Mouse (Mus musculus) embryonic facial prominence, embryonic 14.5 days (tissue): ENCODE data around the gene Otub2. TPM values are rescaled to one million over a fixed set of nuclear protein-coding genes. Genes with fewer than 3 reads are reported as not detected.

Source experiments
- ATAC-seq: fragments of 200-750 bp; cut with Nextera tagmentation; 2 replicates; pipeline ENCODE4 v1.8.0; 2017; ENCODE audit warnings: low read depth, moderate number of reproducible peaks, moderate TSS enrichment
- DNase-seq: peaks from one replicate; pipeline ENCODE4 v3.0.0-alpha.2; 2015; ENCODE audit warnings: low spot score
- H3K27ac ChIP-seq: fragments of 300-500 bp; sonication (generic); replicated peaks from 2 replicates; pipeline ENCODE4 v1.5.1; 2014; ENCODE audit warnings: low read depth, mild to moderate bottlenecking, low read length, moderate library complexity
- H3K27me3 ChIP-seq: fragments of 300-500 bp; sonication (generic); replicated peaks from 2 replicates; pipeline ENCODE4 v1.6.1; 2014; ENCODE audit warnings: low read length; ENCODE audit not compliant: control insufficient read depth, insufficient read depth
- H3K36me3 ChIP-seq: fragments of 300-500 bp; sonication (generic); 2 replicates; pipeline ENCODE4 v1.6.1; 2014; ENCODE audit warnings: low read length, mixed read lengths; ENCODE audit not compliant: control insufficient read depth, insufficient read depth
- H3K4me1 ChIP-seq: fragments of 300-500 bp; sonication (generic); 2 replicates; pipeline ENCODE4 v1.6.1; 2014; ENCODE audit warnings: antibody characterized with exemption, low read length; ENCODE audit not compliant: control insufficient read depth, insufficient read depth
- H3K4me2 ChIP-seq: fragments of 300-500 bp; sonication (generic); 2 replicates; pipeline ENCODE4 v1.6.1; 2014; ENCODE audit warnings: low read depth, mild to moderate bottlenecking, low read length, moderate library complexity, mixed read lengths
- H3K4me3 ChIP-seq: fragments of 300-500 bp; sonication (generic); 2 replicates; pipeline ENCODE4 v1.5.1; 2014; ENCODE audit warnings: low read depth, mild to moderate bottlenecking, low read length
- H3K9ac ChIP-seq: fragments of 300-500 bp; sonication (generic); 2 replicates; pipeline ENCODE4 v1.6.1; 2014; ENCODE audit warnings: low read depth, mild to moderate bottlenecking, low read length, moderate library complexity, mixed read lengths
- H3K9me3 ChIP-seq: fragments of 300-500 bp; sonication (generic); 2 replicates; pipeline ENCODE4 v1.6.1; 2016; ENCODE audit warnings: low read length; ENCODE audit not compliant: control insufficient read depth
- WGBS: fragments of 180-500 bp; shearing (Covaris S2); extraction: QIAGEN DNeasy Blood & Tissue Kit; methylation state at CpG from one replicate; pipeline ENCODE4 v1.1.7; 2014; 5-methylcytosine and 5-hydroxymethylcytosine counted together
- polyA plus RNA-seq: library from polyadenylated mRNA; unstranded; fragments of >200 nt; fragmentation: Nextera tagmentation; extraction: Ambion mirVana; gene quantifications from 2 replicates; pipeline ENCODE4 v1.2.1, GENCODE M21; 2014

Gene Otub2
- polyA plus RNA-seq, 1 experiment from 2014 or later, result 11.9 TPM

GRCm38 (mm10) chr12:103389348-103389727, 856 bp downstream of the Otub2 start:
- Histone ChIP-seq H3K9ac (peak overlapping the region; percentile 84), H3K4me3 (peak overlapping the region; percentile 80), H3K4me2 (peak overlapping the region; percentile 84), H3K9me3 (no peaks in the 10 kb centered on the region), H3K36me3 (no peaks in the 10 kb centered on the region), H3K4me1 (0 out of 2 replicates have a peak, but pooled peaks cover 4% of the 10 kb centered on the region), H3K27ac (no peak overlapping the region), H3K27me3 (no peaks in the 10 kb centered on the region)
- no peak for ATAC-seq
- no peak for DNase-seq
- WGBS, result 83% methylated on average over 2 of the region's 2 CpGs

- no peak for DNase-seq
- H3K4me3 ChIP-seq, result no peak overlapping the region
- H3K27ac ChIP-seq, result no peak overlapping the region
- ATAC-seq, result no peak
- H3K4me2 ChIP-seq, result no peak overlapping the region; the same call in 1 of the 2 replicates
- H3K36me3 ChIP-seq, result no peaks in the 10 kb centered on the region
- H3K27me3 ChIP-seq, result no peaks in the 10 kb centered on the region
- 0 out of 2 replicates have a peak, but pooled peaks cover 4% of the 10 kb centered on the region for H3K4me1 ChIP-seq
- no peaks in the 10 kb centered on the region for H3K9me3 ChIP-seq
- whole genome bisulfite sequencing, result 66% methylated on average over 4 of the region's 4 CpGs
- H3K9ac ChIP-seq, result no peak overlapping the region
Observed at GRCm38 (mm10) chr12:103389982-103390381, 1.5 kb downstream of the Otub2 start.

- WGBS, result 77% methylated on average over 7 of the region's 7 CpGs
- H3K4me3 ChIP-seq, result no peak overlapping the region
- no peak for ATAC-seq
Observed at GRCm38 (mm10) chr12:103391098-103391497, 2.6 kb downstream of the Otub2 start.

GRCm38 (mm10) chr12:103393528-103393927, 5.0 kb downstream of the Otub2 start:
- DNase-seq (no peak), ATAC-seq (no peak)
- Histone ChIP-seq H3K9ac (0 out of 2 replicates have a peak overlapping the region, but pooled peaks have one; percentile 25), H3K27ac (no peak overlapping the region), H3K27me3 (no peaks in the 10 kb centered on the region), H3K4me2 (no peak overlapping the region), H3K36me3 (no peaks in the 10 kb centered on the region), H3K9me3 (no peaks in the 10 kb centered on the region), H3K4me1 (0 out of 2 replicates have a peak, but pooled peaks cover 4% of the 10 kb centered on the region), H3K4me3 (no peak overlapping the region)
- 58% methylated on average over 6 of the region's 6 CpGs for WGBS

More at GRCm38 (mm10) chr12:103391098-103391497, 2.6 kb downstream of the Otub2 start:
- Histone ChIP-seq H3K4me1 (0 out of 2 replicates have a peak, but pooled peaks cover 4% of the 10 kb centered on the region), H3K9ac (no peak overlapping the region), H3K9me3 (no peaks in the 10 kb centered on the region), H3K27me3 (no peaks in the 10 kb centered on the region), H3K4me2 (no peak overlapping the region), H3K27ac (no peak overlapping the region), H3K36me3 (no peaks in the 10 kb centered on the region)
- DNase-seq, result no peak

DNA sequence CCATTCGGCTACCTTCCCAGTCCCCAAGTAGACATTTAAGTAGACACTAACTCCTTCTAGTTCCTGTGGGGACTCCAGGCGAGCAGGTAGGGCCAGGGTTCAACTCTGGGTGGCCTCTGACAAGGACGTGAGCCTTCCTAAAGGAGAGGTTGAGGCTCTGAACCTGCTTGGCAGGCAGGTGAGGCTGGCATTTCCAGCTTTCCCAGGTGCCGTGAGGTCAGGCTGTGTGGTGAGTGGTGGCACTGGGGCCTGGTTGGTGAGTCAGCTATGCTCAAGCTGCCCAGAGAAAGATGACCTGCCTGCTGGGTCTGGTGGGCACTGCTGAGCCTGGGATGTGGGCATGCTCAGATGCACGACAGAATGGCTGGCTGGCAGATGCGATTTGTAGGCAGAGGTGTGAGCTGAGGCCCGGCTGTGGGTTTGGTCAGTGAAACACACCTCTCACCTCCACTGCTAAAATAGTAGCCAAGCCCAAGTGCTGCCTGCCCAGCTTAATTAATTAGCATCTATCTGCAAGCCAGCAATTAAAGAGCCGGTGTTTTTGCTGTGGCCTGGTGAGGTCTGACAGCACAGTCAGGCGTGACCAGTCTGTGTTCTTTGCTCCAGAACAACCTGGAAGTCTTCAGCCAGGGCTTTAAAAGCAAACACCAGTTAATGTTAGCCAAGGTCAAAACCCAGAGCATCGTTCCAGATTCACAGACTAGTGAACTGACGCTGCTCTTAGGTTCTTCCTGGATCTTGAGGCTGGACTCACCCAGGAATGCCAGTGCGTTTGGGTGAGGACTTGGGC, 7.2 kb downstream of the Otub2 start:
- Histone ChIP-seq H3K9me3 (no peaks in the 10 kb centered on the region), H3K27ac (no peak overlapping the region), H3K36me3 (no peaks in the 10 kb centered on the region), H3K4me1 (no peaks in the 10 kb centered on the region), H3K27me3 (no peaks in the 10 kb centered on the region), H3K4me2 (no peak overlapping the region), H3K9ac (no peak overlapping the region), H3K4me3 (no peak overlapping the region)
- DNase-seq (no peak), ATAC-seq (no peak)
- 76% methylated on average over 12 of the region's 12 CpGs for WGBS

GRCm38 (mm10) chr12:103396751-103397150, 8.3 kb downstream of the Otub2 start:
- DNase-seq (peak; percentile 34), ATAC-seq (peak; percentile 30; the same call in 1 of the 2 replicates)
- no peaks in the 10 kb centered on the region for H3K36me3 ChIP-seq
- no peak overlapping the region for H3K4me2 ChIP-seq
- no peaks in the 10 kb centered on the region for H3K4me1 ChIP-seq
- H3K4me3 ChIP-seq, result no peak overlapping the region
- H3K27ac ChIP-seq, result no peak overlapping the region
- H3K9ac ChIP-seq, result no peak overlapping the region
- H3K9me3 ChIP-seq, result no peaks in the 10 kb centered on the region
- H3K27me3 ChIP-seq, result no peaks in the 10 kb centered on the region
- 59% methylated on average over 7 of the region's 7 CpGs for WGBS

DNA sequence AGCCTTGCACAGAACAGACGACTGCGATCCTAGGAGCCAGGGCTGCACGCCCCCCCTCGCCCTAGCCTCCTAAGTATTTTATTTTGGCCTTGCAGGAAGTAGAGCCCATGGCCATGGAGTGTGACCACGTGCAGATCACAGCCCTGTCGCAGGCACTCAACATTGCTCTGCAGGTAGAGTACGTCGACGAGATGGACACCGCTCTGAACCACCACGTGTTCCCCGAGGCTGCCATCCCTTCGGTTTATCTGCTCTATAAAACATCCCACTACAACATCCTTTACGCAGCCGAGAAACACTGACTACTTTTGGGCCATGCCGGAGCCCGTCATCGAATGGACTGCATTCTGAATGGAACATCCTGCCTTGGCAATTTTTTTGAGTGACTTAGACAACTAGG, 15.6 kb downstream of the Otub2 start:
- Histone ChIP-seq H3K4me2 (no peak overlapping the region), H3K9ac (no peak overlapping the region), H3K4me3 (no peak overlapping the region), H3K9me3 (no peaks in the 10 kb centered on the region), H3K4me1 (no peaks in the 10 kb centered on the region), H3K27ac (no peak overlapping the region), H3K27me3 (no peaks in the 10 kb centered on the region), H3K36me3 (peaks cover 62% of the 10 kb centered on the region)
- DNase-seq (no peak), ATAC-seq (no peak)
- 87% methylated on average over 18 of the region's 18 CpGs for WGBS

DNA sequence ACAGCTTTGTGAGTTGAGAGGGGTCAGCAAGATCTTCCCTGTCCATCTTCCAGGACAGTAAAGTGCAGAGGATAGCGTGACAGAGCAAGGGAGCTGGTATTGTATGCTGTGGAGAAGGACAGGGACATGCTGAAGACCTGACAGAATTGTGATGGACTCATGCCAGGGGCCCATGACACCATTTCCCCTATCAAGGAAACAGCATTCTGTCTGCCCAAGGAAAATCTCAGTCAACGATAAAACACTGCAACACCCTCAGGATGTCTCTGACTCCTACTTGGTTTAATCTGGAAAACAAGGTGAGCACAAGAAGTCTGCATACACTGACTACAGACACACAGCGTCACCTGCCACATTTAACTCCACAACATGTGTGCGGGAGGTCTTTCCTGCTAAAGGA, 19.2 kb downstream of the Otub2 start, which contains the start of gene 9330161L09Rik:
9330161L09Rik (minus strand) TSS at position 101 of the 400 bp plus-strand sequence.
- peaks cover 95% of the 10 kb centered on the region for H3K36me3 ChIP-seq
- H3K4me3 ChIP-seq, result no peak within 1 kb of the TSS
- no peak for ATAC-seq
- no peaks in the 10 kb centered on the region for H3K27me3 ChIP-seq
- no peak for DNase-seq
- H3K4me1 ChIP-seq, result no peaks in the 10 kb centered on the region
- no peaks in the 10 kb centered on the region for H3K9me3 ChIP-seq
- 99% methylated on average over 4 of the region's 4 CpGs for WGBS
- H3K4me2 ChIP-seq, result no peak within 1 kb of the TSS
- H3K9ac ChIP-seq, result no peak within 1 kb of the TSS
- no peak within 1 kb of the TSS for H3K27ac ChIP-seq

- no peaks in the 10 kb centered on the region for H3K4me1 ChIP-seq
- no peak overlapping the region for H3K4me3 ChIP-seq
- H3K9me3 ChIP-seq, result no peaks in the 10 kb centered on the region
- ATAC-seq (no peak), DNase-seq (no peak)
- no peak overlapping the region for H3K4me2 ChIP-seq
- H3K27me3 ChIP-seq, result no peaks in the 10 kb centered on the region
- no peak overlapping the region for H3K27ac ChIP-seq
- H3K36me3 ChIP-seq, result peaks cover 95% of the 10 kb centered on the region
- 93% methylated on average over 10 of the region's 10 CpGs for WGBS
- no peak overlapping the region for H3K9ac ChIP-seq
Observed at GRCm38 (mm10) chr12:103408144-103408543, 19.7 kb downstream of the Otub2 start.
